In the genomic region with DNA sequence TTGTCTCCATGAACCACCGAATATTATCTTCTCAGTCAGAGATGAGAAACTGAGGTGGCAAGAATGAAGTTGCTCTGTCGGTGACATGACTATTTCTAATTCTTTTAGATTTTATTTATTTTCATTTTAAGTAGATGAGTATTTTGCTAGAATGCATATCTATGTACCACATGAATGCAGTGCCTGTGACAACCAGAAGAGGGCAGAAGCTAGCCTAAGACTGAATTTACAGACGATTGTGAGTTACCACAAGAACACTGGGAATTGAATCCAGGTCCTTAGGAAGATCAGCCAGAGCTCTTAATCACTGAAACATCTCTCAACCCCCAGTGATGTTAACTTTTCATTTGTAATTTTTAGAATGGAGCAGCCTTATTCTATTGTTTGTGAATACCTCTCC, we compare ENCODE assay signal across 21 mouse cellular contexts.
DNase-seq lines count a peak whose midpoint lies in the region; ATAC-seq and TF ChIP-seq lines count a peak whose summit lies in the region.
"Had no signal": no experiment of that assay in that cellular context is flagged by ENCODE, and none has a peak within 500 bp of the region (broad histone marks: within the 10 kb centered on the region; RNA-seq: fewer than 3 reads in every experiment).

No protein-coding gene starts in this region.

- no peak for TF ChIP-seq POLR2A in cerebellum, adult 2 months (IDR thresholded peaks at IDR 0.05; ENCODE audit: borderline replicate concordance, insufficient read depth, low read length)
- TF ChIP-seq POLR2A in kidney, adult 2 months (IDR thresholded peaks at IDR 0.05; ENCODE audit: low read depth, low read length) = no peak

- H3K4me2 ChIP-seq in liver, postnatal 0 days (ENCODE audit: low read depth, low read length) = no peak overlapping the region
- H3K4me2 ChIP-seq in liver, embryonic 11.5 days = no peak overlapping the region
- H3K4me2 ChIP-seq: forebrain, embryonic 12.5 days; hindbrain, embryonic 12.5 days; liver, embryonic 12.5 days; midbrain, embryonic 12.5 days; neural tube, embryonic 13.5 days had no signal

- no peaks in the 10 kb centered on the region for H3K36me3 ChIP-seq in kidney, adult 2 months (ENCODE audit: control insufficient read depth, insufficient read depth, low read length)
- no peaks in the 10 kb centered on the region for H3K36me3 ChIP-seq in liver, postnatal 0 days (replicated peaks; ENCODE audit: insufficient read depth, low read length)
- no peaks in the 10 kb centered on the region for H3K36me3 ChIP-seq in liver, embryonic 11.5 days (ENCODE audit: control insufficient read depth, insufficient read depth, low read length)
- H3K36me3 ChIP-seq: forebrain, embryonic 12.5 days; heart, embryonic 10.5 days; hindbrain, embryonic 12.5 days; liver, embryonic 12.5 days; midbrain, embryonic 12.5 days; neural tube, embryonic 13.5 days had no signal

- peak; percentile 24; the same call in 1 of the 2 replicates for TF ChIP-seq CTCF in cerebellum, adult 2 months (IDR thresholded peaks at IDR 0.05; ENCODE audit: borderline replicate concordance, insufficient read depth, low read depth, low read length)
- TF ChIP-seq CTCF in kidney, adult 2 months (conservative IDR thresholded peaks at IDR 0.05; ENCODE audit: insufficient read depth, insufficient read length, low read depth, low read length) = no peak
- peak; percentile 4; the same call in 1 of the 2 replicates for TF ChIP-seq CTCF in liver, postnatal 0 days (IDR thresholded peaks at IDR 0.05; ENCODE audit: low read depth)

- H3K9me3 ChIP-seq in liver, postnatal 0 days (ENCODE audit: low read length) = no peaks in the 10 kb centered on the region
- H3K9me3 ChIP-seq in liver, embryonic 11.5 days (ENCODE audit: control insufficient read depth, low read length) = no peaks in the 10 kb centered on the region
- H3K9me3 ChIP-seq: forebrain, embryonic 12.5 days; heart, embryonic 10.5 days; hindbrain, embryonic 12.5 days; midbrain, embryonic 12.5 days; neural tube, embryonic 13.5 days had no signal

- H3K4me1 ChIP-seq in cerebellum, adult 2 months (ENCODE audit: control insufficient read depth, insufficient read depth, low read length) = no peaks in the 10 kb centered on the region
- no peaks in the 10 kb centered on the region for H3K4me1 ChIP-seq in kidney, adult 2 months (ENCODE audit: control insufficient read depth, insufficient read depth, low read length)
- no peaks in the 10 kb centered on the region for H3K4me1 ChIP-seq in liver, postnatal 0 days (ENCODE audit: insufficient read depth)
- H3K4me1 ChIP-seq in liver, embryonic 11.5 days (replicated peaks; ENCODE audit: control insufficient read depth, insufficient read depth, low read length) = no peaks in the 10 kb centered on the region
- H3K4me1 ChIP-seq: forebrain, embryonic 12.5 days; heart, embryonic 10.5 days; hindbrain, embryonic 12.5 days; liver, embryonic 12.5 days; midbrain, embryonic 12.5 days; neural tube, embryonic 13.5 days had no signal

- no peak for TF ChIP-seq EP300 in liver, postnatal 0 days (IDR thresholded peaks at IDR 0.05; ENCODE audit: low read depth)

- H3K9ac ChIP-seq in liver, postnatal 0 days (replicated peaks) = no peak overlapping the region
- no peak overlapping the region for H3K9ac ChIP-seq in liver, embryonic 11.5 days (ENCODE audit: low read depth, low read length)
- H3K9ac ChIP-seq: forebrain, embryonic 12.5 days; hindbrain, embryonic 12.5 days; liver, embryonic 12.5 days; midbrain, embryonic 12.5 days; neural tube, embryonic 13.5 days had no signal

- no peak overlapping the region for H3K4me3 ChIP-seq in cerebellum, adult 2 months (replicated peaks; ENCODE audit: insufficient read depth, low read depth, low read length)
- H3K4me3 ChIP-seq in kidney, adult 2 months (ENCODE audit: insufficient read depth, low read depth, low read length) = no peak overlapping the region
- H3K4me3 ChIP-seq in liver, postnatal 0 days (ENCODE audit: low read depth, low read length) = no peak overlapping the region
- H3K4me3 ChIP-seq in liver, embryonic 11.5 days (ENCODE audit: low read depth, low read length) = no peak overlapping the region
- H3K4me3 ChIP-seq: forebrain, embryonic 12.5 days; heart, embryonic 10.5 days; hindbrain, embryonic 12.5 days; liver, embryonic 12.5 days; midbrain, embryonic 12.5 days; neural tube, embryonic 13.5 days had no signal

- 91% methylated on average over 3 of the region's 3 CpGs for WGBS in cerebellum, adult 2 months
- 89% methylated on average over 3 of the region's 3 CpGs for WGBS in kidney, adult 2 months
- 75% methylated on average over 3 of the region's 3 CpGs for WGBS in liver, postnatal 0 days (ENCODE audit: insufficient replicate concordance)
- 74% methylated on average over 3 of the region's 3 CpGs for WGBS in liver, embryonic 11.5 days

- no peak for DNase-seq in cerebellum, adult 2 months
- no peak for DNase-seq in cerebellum, adult 11 months
- DNase-seq in kidney, adult 2 months = peak; percentile 11
- no peak for DNase-seq in kidney, postnatal 14 days
- no peak for DNase-seq in liver, postnatal 0 days
- DNase-seq in liver, embryonic 11.5 days (ENCODE audit: low spot score) = no peak
- peak; percentile 56 for DNase-seq in R1 (ENCODE audit: low read depth, low spot score)
- no peak for DNase-seq in gastrocnemius, adult 8-10 months (ENCODE audit: low spot score in 2 of 2)
- DNase-seq: adrenal gland, adult 8-10 months; cerebellum, adult 9-11 months; gastrocnemius, postnatal 36 days; left cerebral cortex, postnatal 4 days; right cerebral cortex, adult 18-20 months; thymus, postnatal 36 days had no signal

- H3K27ac ChIP-seq in cerebellum, adult 2 months (ENCODE audit: insufficient read depth, low read length) = no peak overlapping the region
- H3K27ac ChIP-seq in kidney, adult 2 months (ENCODE audit: insufficient read depth, low read depth, low read length) = no peak overlapping the region
- H3K27ac ChIP-seq in liver, postnatal 0 days (ENCODE audit: low read depth) = no peak overlapping the region
- H3K27ac ChIP-seq in liver, embryonic 11.5 days (ENCODE audit: low read depth, low read length) = no peak overlapping the region
- H3K27ac ChIP-seq: forebrain, embryonic 12.5 days; heart, embryonic 10.5 days; hindbrain, embryonic 12.5 days; liver, embryonic 12.5 days; midbrain, embryonic 12.5 days; neural tube, embryonic 13.5 days had no signal

- no peaks in the 10 kb centered on the region; the same call in 1 of the 2 replicates for H3K27me3 ChIP-seq in cerebellum, adult 2 months (ENCODE audit: control insufficient read depth, insufficient read depth, low read length)
- no peaks in the 10 kb centered on the region for H3K27me3 ChIP-seq in kidney, adult 2 months (replicated peaks; ENCODE audit: control insufficient read depth, insufficient read depth, low read length)
- no peaks in the 10 kb centered on the region for H3K27me3 ChIP-seq in liver, postnatal 0 days (ENCODE audit: insufficient read depth, low read length)
- no peaks in the 10 kb centered on the region for H3K27me3 ChIP-seq in liver, embryonic 11.5 days (replicated peaks; ENCODE audit: control insufficient read depth, insufficient read depth, low read length)
- H3K27me3 ChIP-seq: forebrain, embryonic 12.5 days; hindbrain, embryonic 12.5 days; liver, embryonic 12.5 days; midbrain, embryonic 12.5 days; neural tube, embryonic 13.5 days had no signal

- no peak for ATAC-seq in liver, postnatal 0 days
- ATAC-seq in liver, embryonic 11.5 days (replicated peaks; ENCODE audit: low FRiP score) = no peak
- ATAC-seq: CD4-positive, CD25-positive, alpha-beta regulatory T cell, adult 4 months; liver, embryonic 12.5 days had no signal

Comparison
In these comparisons a context has a peak if more than half of its experiments do, and no peak if none do; other contexts are left out.
1. DNase-seq: peak in kidney, adult 2 months (single experiment) and R1 (single experiment); none in cerebellum, adult 2 months (0 of 2), cerebellum, adult 11 months (single experiment), kidney, postnatal 14 days (single experiment), liver, postnatal 0 days (single experiment), liver, embryonic 11.5 days (single experiment) and gastrocnemius, adult 8-10 months (0 of 2).